Comparison of ENCODE assay signal across 12 mouse cellular contexts in the genomic region with DNA sequence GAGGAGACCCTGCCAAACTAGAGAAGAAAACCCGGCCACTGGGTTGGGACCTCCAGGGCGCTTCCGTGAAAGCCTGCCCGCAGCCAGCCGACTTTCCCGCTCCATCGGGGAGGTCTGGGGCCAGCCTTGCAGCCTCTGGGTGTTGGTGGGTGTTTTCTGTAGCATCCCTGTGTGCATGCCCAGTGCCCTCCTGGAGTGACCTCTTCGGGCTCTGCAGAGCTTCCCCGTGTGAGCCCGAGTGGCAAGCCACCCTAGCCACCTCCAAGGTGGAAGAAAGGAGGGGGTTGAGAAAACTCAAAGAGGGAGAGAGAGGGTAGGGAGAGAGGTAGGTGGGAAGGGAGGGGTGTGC. TPM values are rescaled to one million over a fixed set of nuclear protein-coding genes. Genes with fewer than 3 reads are reported as not detected.
A peak's percentile ranks its signal among the peaks of the same experiment; 100 is the strongest.
DNase-seq lines count a peak whose midpoint lies in the region; ATAC-seq lines count a peak whose summit lies in the region.
"Had no signal": no experiment of that assay in that cellular context is flagged by ENCODE, and none has a peak within 500 bp of the region (broad histone marks: within the 10 kb centered on the region; RNA-seq: fewer than 3 reads in every experiment).

No protein-coding gene starts in this region.

- no peak overlapping the region for H3K27ac ChIP-seq in heart, embryonic 13.5 days (replicated peaks)
- H3K27ac ChIP-seq in neural tube, embryonic 11.5 days (ENCODE audit: low read depth, low read length), result no peak overlapping the region
- no peak overlapping the region for H3K27ac ChIP-seq in limb, embryonic 12.5 days

- no peaks in the 10 kb centered on the region for H3K9me3 ChIP-seq in heart, embryonic 13.5 days
- H3K9me3 ChIP-seq in neural tube, embryonic 11.5 days (ENCODE audit: control insufficient read depth, low read length), result no peaks in the 10 kb centered on the region
- H3K9me3 ChIP-seq in limb, embryonic 12.5 days, result no peaks in the 10 kb centered on the region

- H3K9ac ChIP-seq in heart, embryonic 13.5 days, result no peak overlapping the region
- H3K9ac ChIP-seq in neural tube, embryonic 11.5 days (ENCODE audit: low read length), result no peak overlapping the region
- no peak overlapping the region for H3K9ac ChIP-seq in limb, embryonic 12.5 days (replicated peaks)

- H3K4me3 ChIP-seq in heart, embryonic 13.5 days, result peak overlapping the region; percentile 29
- no peak overlapping the region for H3K4me3 ChIP-seq in neural tube, embryonic 11.5 days (ENCODE audit: low read depth, low read length)
- H3K4me3 ChIP-seq in limb, embryonic 12.5 days (replicated peaks), result peak overlapping the region; percentile 11
- H3K4me3 ChIP-seq: erythroblast, embryonic 14.5 days had no signal

- DNase-seq in heart, postnatal 25 days (ENCODE audit: low spot score), result no peak
- peak; percentile 20 for DNase-seq in neural tube, embryonic 11.5 days (ENCODE audit: low spot score)
- no peak for DNase-seq in neural tube, embryonic 10.5 days (ENCODE audit: extremely low spot score, low spot score)
- DNase-seq in thymus, postnatal 4 days, result no peak
- no peak for DNase-seq in c-Kit-positive CD71-positive TER-119-positive erythroid progenitor cells, embryonic 14.5 days (ENCODE audit: low spot score)
- DNase-seq: layer of hippocampus, adult 9-11 months; thymus, adult 18-20 months had no signal

- H3K36me3 ChIP-seq in heart, embryonic 13.5 days, result no peaks in the 10 kb centered on the region
- H3K36me3 ChIP-seq in neural tube, embryonic 11.5 days (ENCODE audit: control insufficient read depth, insufficient read depth, low read length), result no peaks in the 10 kb centered on the region
- H3K36me3 ChIP-seq in limb, embryonic 12.5 days, result no peaks in the 10 kb centered on the region

- peak overlapping the region; percentile 49 for H3K4me2 ChIP-seq in heart, embryonic 13.5 days
- no peak overlapping the region for H3K4me2 ChIP-seq in neural tube, embryonic 11.5 days (ENCODE audit: low read depth)
- peak overlapping the region; percentile 39 for H3K4me2 ChIP-seq in limb, embryonic 12.5 days

- intact Hi-C loops in heart, postnatal 25 days (cut with DNase I), result no loop called here

- peaks cover 32% of the 10 kb centered on the region for H3K4me1 ChIP-seq in heart, embryonic 13.5 days
- peaks cover 7% of the 10 kb centered on the region; the same call in 1 of the 2 replicates for H3K4me1 ChIP-seq in neural tube, embryonic 11.5 days (ENCODE audit: control insufficient read depth, insufficient read depth, low read length)
- H3K4me1 ChIP-seq in limb, embryonic 12.5 days (replicated peaks), result peaks cover 31% of the 10 kb centered on the region

- no peak for ATAC-seq in heart, embryonic 13.5 days (ENCODE audit: extremely low read depth, insufficient number of reproducible peaks, low FRiP score, low TSS enrichment)
- no peak for ATAC-seq in neural tube, embryonic 11.5 days (ENCODE audit: insufficient read depth, low FRiP score, low TSS enrichment)
- no peak for ATAC-seq in limb, embryonic 12.5 days (ENCODE audit: insufficient number of reproducible peaks, insufficient read depth, low FRiP score, low TSS enrichment, low read depth)
- ATAC-seq in erythroblast, adult 5-6 weeks (replicated peaks; ENCODE audit: low FRiP score, poor library complexity, severe bottlenecking), result no peak
- ATAC-seq: CD4-positive, CD25-positive, alpha-beta regulatory T cell, adult 4 months had no signal

- 1% methylated on average over 10 of the region's 10 CpGs for WGBS in heart, embryonic 13.5 days
- WGBS in neural tube, embryonic 11.5 days, result under 1% methylated on average over 10 of the region's 10 CpGs
- under 1% methylated on average over 10 of the region's 10 CpGs for WGBS in limb, embryonic 12.5 days

- H3K27me3 ChIP-seq in heart, embryonic 13.5 days (replicated peaks), result peaks cover 100% of the 10 kb centered on the region
- peaks cover 98% of the 10 kb centered on the region for H3K27me3 ChIP-seq in neural tube, embryonic 11.5 days (ENCODE audit: control insufficient read depth, insufficient read depth, low read length)
- peaks cover 96% of the 10 kb centered on the region for H3K27me3 ChIP-seq in limb, embryonic 12.5 days

RNA-seq across cellular contexts. Expression of a gene that starts 5.1 kb away (rescaled TPM):
- polyA plus RNA-seq in heart, embryonic 13.5 days (2015; fragmentation: Nextera tagmentation; extraction: Ambion mirVana), result 1.0 and 1.1 TPM in 2 replicates
- under 1 TPM in 1 of 2 experiments, not detected in 1; 0.18 TPM for total RNA-seq in heart, postnatal 25 days (2021)
- 5.2 and 5.5 TPM in 2 replicates for polyA plus RNA-seq in neural tube, embryonic 11.5 days (2014; fragmentation: Nextera tagmentation; extraction: Ambion mirVana)
- 0.64 and 0.97 TPM in 2 replicates for polyA plus RNA-seq in limb, embryonic 12.5 days (2016; fragmentation: Nextera tagmentation; extraction: Ambion mirVana)
- not detected in 2 replicates for total RNA-seq in erythroblast, adult 5-6 weeks (2015; ENCODE audit: low replicate concordance)
- not detected in 2 replicates for total RNA-seq in erythroblast, adult 5-6 weeks (2017; ENCODE audit: low replicate concordance)
- polyA plus RNA-seq: CD4-positive, CD25-positive, alpha-beta regulatory T cell, adult 4 months; erythroblast, embryonic 14.5 days had no signal
